Mouse (Mus musculus) forebrain, embryonic 13.5 days (tissue): Measurements from ENCODE around the gene Sstr2. TPM values are rescaled to one million over a fixed set of nuclear protein-coding genes. Genes with fewer than 3 reads are reported as not detected.
A peak's percentile ranks its signal among the peaks of the same experiment; 100 is the strongest.

Experiments used
- ATAC-seq: fragments of 200-750 bp; cut with Nextera tagmentation; 2 replicates; pipeline ENCODE4 v1.8.0; 2017
- H3K27ac ChIP-seq: fragments of 300-500 bp; sonication (generic); 2 replicates; pipeline ENCODE4 v1.5.1; 2015; ENCODE audit warnings: inconsistent platforms, mild to moderate bottlenecking, moderate library complexity
- H3K27me3 ChIP-seq: fragments of 300-500 bp; sonication (generic); 2 replicates; pipeline ENCODE4 v1.6.1; 2015; ENCODE audit warnings: mild to moderate bottlenecking, inconsistent platforms
- H3K36me3 ChIP-seq: fragments of 300-500 bp; sonication (generic); 2 replicates; pipeline ENCODE4 v1.6.1; 2015; ENCODE audit warnings: mild to moderate bottlenecking, inconsistent platforms; ENCODE audit not compliant: poor library complexity, severe bottlenecking
- H3K4me1 ChIP-seq: fragments of 300-500 bp; sonication (generic); 2 replicates; pipeline ENCODE4 v1.6.1; 2015; ENCODE audit warnings: inconsistent platforms
- H3K4me2 ChIP-seq: fragments of 300-500 bp; sonication (generic); 2 replicates; pipeline ENCODE4 v1.6.1; 2015; ENCODE audit warnings: inconsistent platforms, mild to moderate bottlenecking, moderate library complexity
- H3K4me3 ChIP-seq: fragments of 300-500 bp; sonication (generic); 2 replicates; pipeline ENCODE4 v1.5.1; 2015; ENCODE audit warnings: mild to moderate bottlenecking, inconsistent platforms
- H3K9ac ChIP-seq: fragments of 300-500 bp; sonication (generic); 2 replicates; pipeline ENCODE4 v1.6.1; 2015; ENCODE audit warnings: mild to moderate bottlenecking, inconsistent platforms
- H3K9me3 ChIP-seq: fragments of 300-500 bp; sonication (generic); replicated peaks from 2 replicates; pipeline ENCODE4 v1.6.1; 2016; ENCODE audit warnings: inconsistent platforms
- WGBS: fragments of 180-500 bp; shearing (Covaris S2); methylation state at CpG from one replicate; pipeline ENCODE4 v1.1.7; 2015; 5-methylcytosine and 5-hydroxymethylcytosine counted together
- polyA plus RNA-seq: library from polyadenylated mRNA; unstranded; fragments of >200 nt; fragmentation: Nextera tagmentation; extraction: Ambion mirVana; gene quantifications from 2 replicates; pipeline ENCODE4 v1.2.1, GENCODE M21; 2015

Gene Sstr2
- polyA plus RNA-seq, 1 experiment from 2014 or later = 78.0 TPM

DNA sequence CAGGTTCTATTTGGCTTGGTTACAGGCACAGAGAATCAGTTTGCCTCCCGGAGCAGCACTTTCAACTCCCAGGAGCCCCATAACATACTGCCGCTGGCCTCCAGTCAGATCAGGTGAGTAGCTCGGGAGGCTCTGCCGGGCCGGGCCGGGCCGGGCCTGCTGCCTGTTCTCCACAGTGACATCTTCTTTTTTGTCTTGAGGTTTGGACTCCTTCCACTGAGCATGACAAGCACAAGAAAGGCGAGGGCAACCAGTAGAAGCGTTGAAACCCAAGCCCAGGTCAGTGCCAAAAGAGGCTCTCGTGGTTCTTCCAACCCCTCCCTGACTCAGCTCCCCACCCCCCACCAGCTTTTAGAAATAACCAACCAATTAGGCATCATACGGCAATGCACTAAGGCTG, 41.8 kb downstream of the Sstr2 start:
- no peak overlapping the region for H3K27ac ChIP-seq
- ATAC-seq = no peak
- no peak overlapping the region for H3K9ac ChIP-seq
- no peak overlapping the region for H3K4me2 ChIP-seq
- H3K4me1 ChIP-seq = no peaks in the 10 kb centered on the region
- H3K27me3 ChIP-seq = no peaks in the 10 kb centered on the region
- H3K9me3 ChIP-seq = no peaks in the 10 kb centered on the region
- WGBS = 96% methylated on average over 11 of the region's 11 CpGs
- H3K4me3 ChIP-seq = no peak overlapping the region
- H3K36me3 ChIP-seq = peaks cover 85% of the 10 kb centered on the region

DNA sequence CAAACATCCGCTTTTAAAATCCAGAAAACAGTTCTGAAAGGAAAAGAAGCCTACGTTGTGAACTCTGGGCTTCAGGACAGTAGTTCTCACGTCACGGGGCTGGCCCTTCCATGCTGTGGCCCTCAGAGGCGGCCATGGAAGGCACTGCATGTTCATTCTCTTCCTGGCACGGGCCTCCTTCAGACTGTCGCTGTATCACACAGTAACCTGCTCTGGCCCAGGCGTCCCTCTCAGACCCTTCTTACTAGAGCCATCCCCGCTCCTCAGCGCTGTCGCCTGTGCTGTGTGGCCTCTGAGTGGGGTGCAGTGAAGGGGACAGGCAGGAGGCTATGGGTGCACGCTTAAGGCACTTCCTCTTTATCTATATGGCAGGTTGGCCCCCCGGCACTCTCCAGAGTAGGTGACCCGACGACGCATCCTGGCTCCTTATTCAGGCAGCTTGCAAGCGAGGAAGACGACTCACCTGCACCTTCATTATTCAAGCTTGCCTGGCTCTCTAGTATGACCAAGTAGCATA, 42.8 kb downstream of the Sstr2 start:
- Histone ChIP-seq H3K9ac (no peak overlapping the region), H3K4me1 (peaks cover 5% of the 10 kb centered on the region), H3K4me3 (no peak overlapping the region), H3K27ac (no peak overlapping the region), H3K9me3 (no peaks in the 10 kb centered on the region), H3K36me3 (peaks cover 75% of the 10 kb centered on the region), H3K4me2 (no peak overlapping the region), H3K27me3 (no peaks in the 10 kb centered on the region)
- WGBS = 94% methylated on average over 18 of the region's 18 CpGs
- ATAC-seq = no peak

DNA sequence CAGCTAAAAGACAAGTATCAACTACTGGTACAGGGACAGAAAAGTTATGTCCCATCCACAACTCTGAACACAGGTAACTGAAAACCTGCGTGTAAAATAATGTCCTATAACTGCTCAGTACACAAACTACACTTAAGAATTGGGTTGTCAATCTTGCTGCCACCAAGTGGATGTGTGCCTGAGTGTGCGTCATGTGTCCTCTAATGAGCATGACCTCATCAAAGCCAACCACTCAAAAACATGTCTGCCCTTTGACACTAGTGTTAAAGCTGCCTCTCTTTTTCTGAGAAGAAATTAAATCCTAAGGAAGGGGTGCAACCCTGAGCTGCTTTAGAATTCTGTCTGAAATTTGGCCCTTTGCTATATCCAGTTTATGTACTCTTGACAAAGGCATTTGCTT, 45.1 kb downstream of the Sstr2 start:
- Histone ChIP-seq H3K4me2 (no peak overlapping the region), H3K36me3 (peaks cover 73% of the 10 kb centered on the region), H3K9ac (no peak overlapping the region), H3K27ac (no peak overlapping the region), H3K4me1 (peaks cover 15% of the 10 kb centered on the region), H3K9me3 (no peaks in the 10 kb centered on the region), H3K27me3 (no peaks in the 10 kb centered on the region), H3K4me3 (no peak overlapping the region)
- WGBS = 71% methylated on average over 2 of the region's 2 CpGs
- no peak for ATAC-seq

DNA sequence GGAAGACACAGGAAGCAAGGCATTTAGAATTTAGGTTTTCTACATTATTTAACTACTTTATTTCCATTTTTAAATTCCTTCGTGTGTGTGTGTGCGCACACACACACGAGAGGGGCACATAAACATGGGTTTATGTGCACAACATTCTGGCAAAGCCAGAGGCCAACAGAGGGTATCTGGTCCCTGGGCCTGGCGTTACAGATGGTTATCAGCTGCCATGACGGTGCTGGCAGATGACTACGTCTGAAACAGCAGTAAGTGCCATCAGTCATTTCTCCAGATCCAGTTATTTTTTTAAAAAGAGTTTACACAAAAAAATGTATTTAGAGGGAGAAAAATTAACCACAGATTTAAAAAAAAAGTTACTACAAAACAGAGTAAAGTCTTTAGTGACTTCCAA, 47.1 kb downstream of the Sstr2 start:
- Histone ChIP-seq H3K4me2 (no peak overlapping the region), H3K4me1 (peaks cover 15% of the 10 kb centered on the region), H3K27me3 (no peaks in the 10 kb centered on the region), H3K9ac (no peak overlapping the region), H3K9me3 (no peaks in the 10 kb centered on the region), H3K27ac (no peak overlapping the region), H3K4me3 (no peak overlapping the region), H3K36me3 (peaks cover 69% of the 10 kb centered on the region)
- WGBS = 88% methylated on average over 6 of the region's 6 CpGs
- ATAC-seq = no peak

DNA sequence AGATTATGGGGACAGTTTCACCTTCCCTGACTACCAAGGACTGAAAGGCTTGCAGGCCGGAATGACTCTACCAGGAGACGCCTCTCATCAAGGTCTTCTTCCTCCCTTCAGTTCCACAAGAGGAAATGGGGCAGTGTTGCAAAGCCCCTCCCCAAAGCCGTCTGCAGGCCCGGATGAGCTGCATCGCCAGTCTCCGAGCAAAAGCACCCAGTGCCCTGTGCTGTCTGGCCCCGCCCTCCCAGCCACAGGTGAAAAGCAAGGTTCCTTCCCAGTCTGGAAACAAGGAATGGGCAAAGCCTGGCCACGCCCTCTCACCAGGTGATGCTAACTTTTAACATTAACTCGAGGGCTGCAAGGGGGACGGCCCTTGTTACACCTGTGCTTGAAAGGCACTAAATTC, 47.5 kb downstream of the Sstr2 start:
- Histone ChIP-seq H3K9me3 (no peaks in the 10 kb centered on the region), H3K27ac (no peak overlapping the region), H3K9ac (no peak overlapping the region), H3K4me3 (no peak overlapping the region), H3K4me1 (peaks cover 15% of the 10 kb centered on the region), H3K4me2 (no peak overlapping the region), H3K27me3 (no peaks in the 10 kb centered on the region), H3K36me3 (peaks cover 69% of the 10 kb centered on the region)
- 0 out of 2 replicates have a peak, but pooled peaks have one; percentile 16 for ATAC-seq
- WGBS = 68% methylated on average over 10 of the region's 10 CpGs

DNA sequence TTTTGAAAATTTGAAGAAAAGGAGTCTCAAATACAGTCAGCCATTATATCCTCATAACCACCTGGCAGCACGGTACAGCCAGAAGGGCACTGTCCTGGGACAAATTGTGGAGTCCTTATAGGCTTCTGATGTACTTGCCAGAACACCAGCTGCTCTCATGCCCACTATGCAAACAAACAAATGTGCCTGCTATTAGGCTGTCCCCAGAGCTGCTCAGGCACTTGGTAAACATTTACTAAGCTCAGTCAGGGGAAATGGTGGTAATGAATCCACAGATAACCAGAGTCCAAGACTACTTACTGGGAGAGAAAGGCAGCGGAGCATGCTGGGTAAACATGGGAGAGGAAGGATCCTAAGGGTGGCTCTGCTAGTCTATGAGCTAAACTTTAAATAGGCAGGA, 48.0 kb downstream of the Sstr2 start:
- Histone ChIP-seq H3K4me2 (no peak overlapping the region), H3K36me3 (peaks cover 69% of the 10 kb centered on the region)

DNA sequence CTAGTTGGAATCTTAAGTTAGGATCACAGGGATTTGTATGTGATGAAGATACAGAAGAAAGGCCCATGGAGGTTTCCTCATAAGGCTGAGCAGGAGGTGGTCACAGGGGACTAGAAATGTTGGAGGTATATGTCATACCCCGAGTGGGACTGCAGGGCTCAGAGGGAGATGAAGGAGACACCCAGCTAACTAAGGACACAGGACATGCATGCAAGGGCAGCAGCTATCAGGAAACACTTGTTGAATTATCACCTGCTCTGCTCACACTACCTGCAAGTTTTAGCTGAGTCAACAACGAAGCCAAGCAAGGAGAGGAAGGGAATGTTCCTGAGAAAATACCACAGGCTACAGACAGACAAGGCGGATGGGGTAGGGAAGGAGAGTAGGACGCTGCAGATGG, 48.6 kb downstream of the Sstr2 start:
- peaks cover 69% of the 10 kb centered on the region for H3K36me3 ChIP-seq
- peaks cover 15% of the 10 kb centered on the region for H3K4me1 ChIP-seq
- H3K4me3 ChIP-seq = no peak overlapping the region
- 90% methylated on average over 4 of the region's 4 CpGs for WGBS
- ATAC-seq = no peak
- H3K27me3 ChIP-seq = no peaks in the 10 kb centered on the region
- H3K9me3 ChIP-seq = no peaks in the 10 kb centered on the region
- no peak overlapping the region for H3K4me2 ChIP-seq
- no peak overlapping the region for H3K9ac ChIP-seq
- no peak overlapping the region for H3K27ac ChIP-seq

More for the DNA sequence above, 48.0 kb downstream of the Sstr2 start:
- WGBS = 72% methylated on average over 2 of the region's 2 CpGs
- no peak for ATAC-seq
- Histone ChIP-seq H3K4me3 (no peak overlapping the region), H3K4me1 (peaks cover 15% of the 10 kb centered on the region), H3K27me3 (no peaks in the 10 kb centered on the region), H3K27ac (no peak overlapping the region), H3K9me3 (no peaks in the 10 kb centered on the region), H3K9ac (no peak overlapping the region)

DNA sequence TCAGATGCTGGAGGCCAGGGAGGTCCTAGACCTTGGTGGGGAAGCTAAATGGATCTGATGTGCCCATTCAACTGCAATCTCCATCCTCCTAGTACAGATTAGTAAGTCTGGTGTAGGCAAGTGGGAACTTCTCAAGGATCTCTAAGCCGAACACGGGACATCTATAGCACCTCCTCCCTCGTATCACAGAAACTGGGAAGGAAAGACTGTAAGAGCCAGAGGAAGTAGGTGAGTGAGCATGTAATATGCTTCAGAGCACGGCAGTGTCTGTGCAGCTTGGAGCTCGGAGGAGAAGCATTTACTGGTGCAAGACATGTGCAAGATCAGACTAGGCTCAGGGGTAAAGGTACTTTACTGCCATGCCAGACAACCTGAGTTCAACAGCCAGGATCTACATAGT, 49.7 kb downstream of the Sstr2 start:
- 90% methylated on average over 5 of the region's 5 CpGs for WGBS
- H3K27me3 ChIP-seq = no peaks in the 10 kb centered on the region
- H3K27ac ChIP-seq = no peak overlapping the region
- no peaks in the 10 kb centered on the region for H3K9me3 ChIP-seq
- no peak overlapping the region for H3K4me3 ChIP-seq
- H3K36me3 ChIP-seq = peaks cover 70% of the 10 kb centered on the region
- no peak overlapping the region for H3K9ac ChIP-seq
- H3K4me1 ChIP-seq = peaks cover 15% of the 10 kb centered on the region
- H3K4me2 ChIP-seq = no peak overlapping the region
- no peak for ATAC-seq

DNA sequence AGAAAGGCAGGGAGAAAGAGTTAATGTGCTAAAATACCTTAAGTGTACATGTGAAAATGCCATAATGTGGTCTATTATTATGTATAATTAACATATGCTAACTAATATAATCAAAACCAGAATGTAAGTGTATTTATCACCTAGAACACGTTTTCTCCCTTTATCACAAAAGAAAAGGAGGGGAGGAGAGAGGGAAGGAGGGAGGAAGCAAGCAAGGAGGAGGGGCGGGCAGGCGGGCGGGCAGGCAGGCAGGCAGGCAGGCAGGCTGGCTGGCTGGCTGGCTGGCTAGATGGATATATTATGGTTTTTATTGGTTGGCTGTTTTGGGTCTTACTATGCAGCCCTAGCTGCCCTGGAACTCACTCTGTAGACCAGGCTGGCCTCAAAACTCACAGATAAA, 50.6 kb downstream of the Sstr2 start:
- Histone ChIP-seq H3K9ac (no peak overlapping the region), H3K36me3 (peaks cover 70% of the 10 kb centered on the region), H3K4me3 (no peak overlapping the region), H3K4me1 (peaks cover 15% of the 10 kb centered on the region), H3K27me3 (no peaks in the 10 kb centered on the region), H3K27ac (no peak overlapping the region), H3K9me3 (no peaks in the 10 kb centered on the region), H3K4me2 (no peak overlapping the region)
- ATAC-seq = no peak
- WGBS = 80% methylated on average over 4 of the region's 4 CpGs

DNA sequence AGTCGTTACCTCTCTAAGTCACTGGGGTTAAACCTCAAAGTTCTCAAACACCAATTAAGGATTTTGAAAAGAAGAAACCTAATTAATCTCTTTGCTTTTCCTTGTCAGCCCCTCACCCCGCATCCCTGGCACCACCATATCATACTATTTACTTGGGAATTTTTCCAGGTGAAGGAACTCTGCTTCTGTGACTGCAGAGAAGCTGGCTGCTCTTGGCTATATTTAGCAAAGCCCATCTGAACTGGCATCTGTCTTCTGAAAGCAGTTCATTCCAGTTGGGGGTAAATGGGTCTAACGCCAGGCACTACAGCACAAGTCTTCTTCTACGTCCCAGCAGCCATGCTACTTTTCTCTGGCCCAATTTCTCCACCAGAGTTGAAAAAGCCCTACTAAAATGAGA, 54.5 kb downstream of the Sstr2 start:
- 0 out of 2 replicates have a peak, but pooled peaks cover 7% of the 10 kb centered on the region for H3K4me1 ChIP-seq
- ATAC-seq = no peak
- 0 out of 2 replicates have a peak overlapping the region, but pooled peaks have one; percentile 3 for H3K27ac ChIP-seq
- WGBS = 89% methylated on average over 4 of the region's 4 CpGs
- H3K9ac ChIP-seq = no peak overlapping the region
- H3K4me2 ChIP-seq = no peak overlapping the region
- no peak overlapping the region for H3K4me3 ChIP-seq
- H3K36me3 ChIP-seq = peaks cover 77% of the 10 kb centered on the region
- H3K9me3 ChIP-seq = no peaks in the 10 kb centered on the region
- H3K27me3 ChIP-seq = no peaks in the 10 kb centered on the region

DNA sequence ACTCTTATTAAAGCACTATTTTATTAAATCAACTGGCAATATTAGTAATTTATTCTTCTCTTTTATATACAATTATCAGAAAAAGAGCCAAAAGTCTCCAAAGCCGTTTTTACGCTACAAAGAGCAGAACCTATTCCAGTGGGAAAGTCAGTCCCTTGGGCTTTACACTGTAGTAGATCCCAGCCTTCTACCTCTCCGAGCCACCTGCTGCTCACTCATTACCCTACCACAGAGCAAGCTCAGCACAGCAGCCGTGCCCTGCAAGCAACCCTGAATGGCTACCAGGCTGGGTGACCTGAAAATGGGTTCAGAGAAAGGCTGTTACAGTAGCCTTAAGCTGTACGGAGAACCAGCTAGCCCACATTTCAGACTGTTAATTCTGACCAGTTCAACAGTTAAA, 55.5 kb downstream of the Sstr2 start:
- H3K4me1 ChIP-seq = 0 out of 2 replicates have a peak, but pooled peaks cover 7% of the 10 kb centered on the region
- H3K27ac ChIP-seq = no peak overlapping the region
- H3K4me2 ChIP-seq = no peak overlapping the region
- no peak overlapping the region for H3K4me3 ChIP-seq
- H3K36me3 ChIP-seq = peaks cover 69% of the 10 kb centered on the region
- 88% methylated on average over 5 of the region's 5 CpGs for WGBS
- no peaks in the 10 kb centered on the region for H3K9me3 ChIP-seq
- H3K9ac ChIP-seq = no peak overlapping the region
- H3K27me3 ChIP-seq = no peaks in the 10 kb centered on the region
- ATAC-seq = no peak
